ENCODE assay signal across 32 mouse cellular contexts in genomic region chr19:44454862-44455261, GRCm38 (mm10). TPM values are rescaled to one million over a fixed set of nuclear protein-coding genes. Genes with fewer than 3 reads are reported as not detected.
"Had no signal": no experiment of that assay in that cellular context is flagged by ENCODE, and none has a peak within 500 bp of the region (broad histone marks: within the 10 kb centered on the region; RNA-seq: fewer than 3 reads in every experiment).

No protein-coding gene starts in this region.

- H3K9ac ChIP-seq: embryonic facial prominence, embryonic 12.5 days; embryonic facial prominence, embryonic 13.5 days; embryonic facial prominence, embryonic 15.5 days; forebrain, embryonic 12.5 days; forebrain, embryonic 13.5 days; forebrain, embryonic 15.5 days; forebrain, postnatal 0 days had no signal

- H3K36me3 ChIP-seq: embryonic facial prominence, embryonic 10.5 days; embryonic facial prominence, embryonic 12.5 days; embryonic facial prominence, embryonic 13.5 days; embryonic facial prominence, embryonic 15.5 days; forebrain, embryonic 10.5 days; forebrain, embryonic 12.5 days; forebrain, embryonic 15.5 days; heart, embryonic 10.5 days had no signal

- H3K9me3 ChIP-seq: embryonic facial prominence, embryonic 10.5 days; embryonic facial prominence, embryonic 12.5 days; embryonic facial prominence, embryonic 13.5 days; embryonic facial prominence, embryonic 15.5 days; forebrain, embryonic 10.5 days; forebrain, embryonic 12.5 days; forebrain, embryonic 13.5 days; forebrain, embryonic 15.5 days; heart, embryonic 10.5 days had no signal

- H3K4me3 ChIP-seq: embryonic facial prominence, embryonic 10.5 days; embryonic facial prominence, embryonic 12.5 days; embryonic facial prominence, embryonic 13.5 days; embryonic facial prominence, embryonic 15.5 days; erythroblast, embryonic 14.5 days; forebrain, embryonic 10.5 days; forebrain, embryonic 12.5 days; forebrain, embryonic 13.5 days; forebrain, embryonic 15.5 days; heart, adult 2 months; heart, embryonic 10.5 days had no signal

- H3K27me3 ChIP-seq: embryonic facial prominence, embryonic 12.5 days; embryonic facial prominence, embryonic 13.5 days; embryonic facial prominence, embryonic 15.5 days; forebrain, embryonic 12.5 days; forebrain, embryonic 13.5 days; forebrain, embryonic 15.5 days had no signal

- H3K4me1 ChIP-seq: embryonic facial prominence, embryonic 12.5 days; embryonic facial prominence, embryonic 13.5 days; embryonic facial prominence, embryonic 15.5 days; forebrain, embryonic 12.5 days; forebrain, embryonic 13.5 days; forebrain, embryonic 15.5 days; heart, embryonic 10.5 days had no signal

- H3K27ac ChIP-seq: embryonic facial prominence, embryonic 10.5 days; embryonic facial prominence, embryonic 12.5 days; embryonic facial prominence, embryonic 13.5 days; embryonic facial prominence, embryonic 15.5 days; forebrain, embryonic 10.5 days; forebrain, embryonic 12.5 days; forebrain, embryonic 13.5 days; forebrain, embryonic 15.5 days; heart, adult 2 months; heart, embryonic 10.5 days had no signal

- ATAC-seq: forebrain, embryonic 13.5 days; forebrain, embryonic 14.5 days; forebrain, embryonic 15.5 days; forebrain, embryonic 16.5 days; forebrain, postnatal 0 days had no signal

- DNase-seq: cerebellum, adult 8-10 months; cerebellum, adult 9-10 months; cerebellum, adult 9-11 months; cerebellum, postnatal 10 days; cerebellum, postnatal 14 days; cerebellum, postnatal 25 days; cerebellum, postnatal 36 days; embryo, embryonic 11 days; forebrain, postnatal 0 days; gastrocnemius, postnatal 10 days; gastrocnemius, postnatal 14 days; gastrocnemius, postnatal 25 days; heart, adult 11 months; heart, adult 18-20 months had no signal

- H3K4me2 ChIP-seq: embryonic facial prominence, embryonic 12.5 days; embryonic facial prominence, embryonic 13.5 days; embryonic facial prominence, embryonic 15.5 days; forebrain, embryonic 12.5 days; forebrain, embryonic 13.5 days; forebrain, embryonic 15.5 days; heart, embryonic 11.5 days had no signal

RNA-seq across cellular contexts. Expression of gene Wnt8b, which starts 38.4 kb away (rescaled TPM):
- total RNA-seq: common myeloid progenitor, adult 5-6 weeks; gastrocnemius, adult 8-10 months; gastrocnemius, postnatal 10 days; gastrocnemius, postnatal 14 days; gastrocnemius, postnatal 25 days; granulocyte monocyte progenitor cell, adult 5-6 weeks; heart, adult 18-20 months; heart, adult 2 months had no signal
- polyA plus RNA-seq: embryonic facial prominence, embryonic 15.5 days; erythroblast, embryonic 14.5 days; frontal cortex, adult 2 months; heart, adult 2 months; heart, embryonic 10.5 days; heart, embryonic 11.5 days had no signal

RNA-seq across cellular contexts. Expression of gene Scd1, which starts 47.2 kb away (rescaled TPM):
- total RNA-seq: granulocyte monocyte progenitor cell, adult 5-6 weeks had no signal
